Mouse (Mus musculus): Measurements from ENCODE around the gene Gfra4.

GRCm38 (mm10) chr2:131089634-131090033 lies 46.7 kb upstream of the Gfra4 start:
- no peak for TF ChIP-seq CTCF (IDR thresholded peaks at IDR 0.05; ENCODE audit: borderline replicate concordance, extremely low read depth, insufficient read depth, insufficient read length)
- no peak for TF ChIP-seq POLR2A (IDR thresholded peaks at IDR 0.05; ENCODE audit: borderline replicate concordance, extremely low read depth, insufficient read depth, insufficient read length, poor library complexity, severe bottlenecking)
